Mouse (Mus musculus) liver, embryonic 11.5 days (tissue): ENCODE measurements around the gene Grik3. TPM values are rescaled to one million over a fixed set of nuclear protein-coding genes. Genes with fewer than 3 reads are reported as not detected.

ENCODE experiments used
- ATAC-seq: fragments of 200-750 bp; cut with Nextera tagmentation; replicated peaks from 2 replicates; pipeline ENCODE4 v1.8.0; 2017; ENCODE audit warnings: moderate number of reproducible peaks, mild to moderate bottlenecking, moderate TSS enrichment, moderate library complexity; ENCODE audit not compliant: low FRiP score
- DNase-seq: peaks from one replicate; pipeline ENCODE4 v3.0.0-alpha.2; 2017; ENCODE audit warnings: low spot score
- H3K27ac ChIP-seq: fragments of 300-500 bp; sonication (generic); 2 replicates; pipeline ENCODE4 v1.5.1; 2014; ENCODE audit warnings: mild to moderate bottlenecking, low read depth, low read length, control low read depth
- H3K27me3 ChIP-seq: fragments of 300-500 bp; sonication (generic); replicated peaks from 2 replicates; pipeline ENCODE4 v1.6.1; 2014; ENCODE audit warnings: low read length, mixed read lengths; ENCODE audit not compliant: control insufficient read depth, insufficient read depth
- H3K36me3 ChIP-seq: fragments of 300-500 bp; sonication (generic); 2 replicates; pipeline ENCODE4 v1.6.1; 2014; ENCODE audit warnings: mild to moderate bottlenecking, low read length, moderate library complexity, mixed read lengths; ENCODE audit not compliant: control insufficient read depth, insufficient read depth
- H3K4me1 ChIP-seq: fragments of 300-500 bp; sonication (generic); replicated peaks from 2 replicates; pipeline ENCODE4 v1.6.1; 2014; ENCODE audit warnings: low read length, mixed read lengths; ENCODE audit not compliant: control insufficient read depth, insufficient read depth
- H3K4me2 ChIP-seq: fragments of 300-500 bp; sonication (generic); 2 replicates; pipeline ENCODE4 v1.6.1; 2014; ENCODE audit warnings: mild to moderate bottlenecking, control low read depth, moderate library complexity
- H3K4me3 ChIP-seq: fragments of 300-500 bp; sonication (generic); 2 replicates; pipeline ENCODE4 v1.5.1; 2014; ENCODE audit warnings: low read depth, low read length, control low read depth
- H3K9ac ChIP-seq: fragments of 300-500 bp; sonication (generic); 2 replicates; pipeline ENCODE4 v1.6.1; 2014; ENCODE audit warnings: low read depth, low read length, control low read depth
- H3K9me3 ChIP-seq: fragments of 300-500 bp; sonication (generic); 2 replicates; pipeline ENCODE4 v1.6.1; 2016; ENCODE audit warnings: low read length, inconsistent platforms, mixed read lengths; ENCODE audit not compliant: control insufficient read depth
- WGBS: fragments of 180-500 bp; shearing (Covaris S2); extraction: QIAGEN DNeasy Blood & Tissue Kit; methylation state at CpG from one replicate; pipeline ENCODE4 v1.1.7; 2014; 5-methylcytosine and 5-hydroxymethylcytosine counted together
- polyA plus RNA-seq: library from polyadenylated mRNA; unstranded; fragments of >200 nt; fragmentation: Nextera tagmentation; extraction: Ambion mirVana; gene quantifications from 2 replicates; pipeline ENCODE4 v1.2.1, GENCODE M21; 2014

Grik3 gene
- polyA plus RNA-seq, 1 experiment from 2014 or later, result 0.01 TPM

- Histone ChIP-seq H3K9me3 (no peaks in the 10 kb centered on the region), H3K4me3 (no peak overlapping the region), H3K36me3 (no peaks in the 10 kb centered on the region), H3K9ac (no peak overlapping the region), H3K27me3 (no peaks in the 10 kb centered on the region; the same call in 1 of the 2 replicates), H3K4me1 (no peaks in the 10 kb centered on the region), H3K27ac (no peak overlapping the region), H3K4me2 (no peak overlapping the region)
- ATAC-seq (no peak), DNase-seq (no peak)
- 60% methylated on average over 17 of the region's 17 CpGs for WGBS
Measured at GRCm38 (mm10) chr4:125564008-125564710, 73.7 kb downstream of the Grik3 start.

GRCm38 (mm10) chr4:125565711-125566439 is 75.4 kb downstream of the Grik3 start:
- ATAC-seq (no peak), DNase-seq (no peak)
- Histone ChIP-seq H3K4me3 (no peak overlapping the region), H3K9ac (no peak overlapping the region), H3K27me3 (no peaks in the 10 kb centered on the region; the same call in 1 of the 2 replicates), H3K4me1 (no peaks in the 10 kb centered on the region), H3K36me3 (no peaks in the 10 kb centered on the region), H3K27ac (no peak overlapping the region), H3K9me3 (no peaks in the 10 kb centered on the region), H3K4me2 (no peak overlapping the region)
- WGBS, result 35% methylated on average over 7 of the region's 8 CpGs

- Histone ChIP-seq H3K4me2 (no peak overlapping the region), H3K27me3 (peaks cover 13% of the 10 kb centered on the region), H3K9me3 (no peaks in the 10 kb centered on the region), H3K36me3 (no peaks in the 10 kb centered on the region), H3K4me3 (no peak overlapping the region), H3K9ac (no peak overlapping the region), H3K27ac (no peak overlapping the region), H3K4me1 (no peaks in the 10 kb centered on the region)
- WGBS, result 90% methylated on average over 6 of the region's 6 CpGs
- DNase-seq, result no peak
- ATAC-seq, result no peak
Measured at GRCm38 (mm10) chr4:125568210-125568609, 77.7 kb downstream of the Grik3 start.

DNA sequence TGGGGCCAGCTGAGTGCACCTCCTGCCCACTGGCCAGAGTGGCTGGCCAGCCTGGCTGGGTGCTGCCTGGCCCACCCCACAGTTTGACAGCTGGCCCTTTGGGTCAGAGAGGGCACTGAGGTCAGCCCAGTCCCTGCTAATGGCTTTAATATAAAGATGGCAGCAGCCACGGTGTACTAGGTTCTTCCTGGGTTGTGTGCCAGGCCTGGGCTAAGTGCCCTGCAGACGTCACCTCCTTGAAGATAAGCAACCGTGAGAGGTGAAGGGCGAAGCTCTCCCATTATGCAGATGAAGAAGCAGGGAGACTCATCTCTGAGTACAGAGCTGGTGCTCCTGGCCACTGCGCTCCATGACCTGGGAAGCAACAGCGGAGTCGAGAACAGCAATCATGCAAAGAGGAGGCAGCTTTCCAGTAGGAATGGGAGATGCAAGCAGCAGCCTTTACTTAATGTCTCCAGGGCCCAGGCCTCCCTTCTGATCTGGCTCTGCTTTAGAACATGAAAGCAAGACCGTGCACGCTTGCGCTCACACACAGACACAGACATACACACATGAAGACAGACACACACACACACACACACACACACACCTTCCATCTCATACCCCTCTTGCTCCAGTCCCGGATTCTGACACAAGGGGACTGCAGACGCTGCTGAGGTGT is 81.3 kb downstream of the Grik3 start:
- Histone ChIP-seq H3K4me1 (no peaks in the 10 kb centered on the region), H3K4me3 (no peak overlapping the region), H3K36me3 (no peaks in the 10 kb centered on the region), H3K9ac (no peak overlapping the region), H3K9me3 (no peaks in the 10 kb centered on the region), H3K27ac (no peak overlapping the region), H3K27me3 (peaks cover 25% of the 10 kb centered on the region), H3K4me2 (no peak overlapping the region)
- no peak for DNase-seq
- no peak for ATAC-seq
- WGBS, result 22% methylated on average over 12 of the region's 12 CpGs

GRCm38 (mm10) chr4:125572312-125572663 is 81.8 kb downstream of the Grik3 start:
- no peak overlapping the region for H3K4me2 ChIP-seq
- no peaks in the 10 kb centered on the region for H3K9me3 ChIP-seq
- H3K36me3 ChIP-seq, result no peaks in the 10 kb centered on the region
- H3K9ac ChIP-seq, result no peak overlapping the region
- H3K27me3 ChIP-seq, result peaks cover 25% of the 10 kb centered on the region
- no peak for DNase-seq
- WGBS, result 4% methylated on average over 5 of the region's 5 CpGs
- H3K27ac ChIP-seq, result no peak overlapping the region
- no peak overlapping the region for H3K4me3 ChIP-seq
- no peak for ATAC-seq
- no peaks in the 10 kb centered on the region for H3K4me1 ChIP-seq

GRCm38 (mm10) chr4:125573000-125573399 is 82.5 kb downstream of the Grik3 start:
- Histone ChIP-seq H3K4me1 (no peaks in the 10 kb centered on the region), H3K9ac (no peak overlapping the region), H3K9me3 (no peaks in the 10 kb centered on the region), H3K27me3 (peaks cover 25% of the 10 kb centered on the region), H3K4me3 (no peak overlapping the region), H3K4me2 (no peak overlapping the region), H3K27ac (no peak overlapping the region), H3K36me3 (no peaks in the 10 kb centered on the region)
- 23% methylated on average over 5 of the region's 5 CpGs for WGBS
- ATAC-seq, result no peak
- no peak for DNase-seq

GRCm38 (mm10) chr4:125573951-125574675 is 83.6 kb downstream of the Grik3 start:
- DNase-seq (no peak), ATAC-seq (no peak)
- Histone ChIP-seq H3K36me3 (no peaks in the 10 kb centered on the region), H3K4me3 (no peak overlapping the region), H3K9ac (no peak overlapping the region), H3K27me3 (peaks cover 25% of the 10 kb centered on the region), H3K27ac (no peak overlapping the region), H3K4me1 (no peaks in the 10 kb centered on the region), H3K9me3 (no peaks in the 10 kb centered on the region), H3K4me2 (no peak overlapping the region)
- 10% methylated on average over 11 of the region's 11 CpGs for WGBS

DNA sequence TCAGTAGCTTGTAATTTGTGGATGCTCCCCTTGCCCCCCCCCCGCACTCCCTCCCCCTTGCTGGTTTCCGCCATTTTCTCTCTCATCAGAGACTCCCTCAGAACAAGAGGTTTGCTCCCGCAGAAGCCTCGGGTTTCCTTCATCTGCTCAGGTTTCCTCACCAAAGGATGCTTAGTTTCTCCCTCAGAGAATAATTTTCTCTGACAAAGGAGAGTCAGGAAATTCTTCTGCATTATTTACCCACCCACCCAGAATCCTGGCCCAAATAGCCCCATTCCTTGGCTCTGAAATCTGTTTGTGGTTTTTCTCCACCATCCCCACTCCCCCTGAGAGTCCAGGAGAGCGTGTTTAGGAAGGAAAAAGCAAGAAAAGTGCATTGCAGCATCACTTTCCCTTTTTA is 89.8 kb downstream of the Grik3 start:
- no peak overlapping the region for H3K9ac ChIP-seq
- H3K4me2 ChIP-seq, result no peak overlapping the region
- H3K36me3 ChIP-seq, result no peaks in the 10 kb centered on the region
- H3K27me3 ChIP-seq, result no peaks in the 10 kb centered on the region
- DNase-seq (no peak), ATAC-seq (no peak)
- no peak overlapping the region for H3K27ac ChIP-seq
- H3K4me3 ChIP-seq, result no peak overlapping the region
- 41% methylated on average over 5 of the region's 5 CpGs for WGBS
- no peaks in the 10 kb centered on the region for H3K9me3 ChIP-seq
- no peaks in the 10 kb centered on the region for H3K4me1 ChIP-seq
